Mouse (Mus musculus): ENCODE results near the gene Emsy. TPM values are rescaled to one million over a fixed set of nuclear protein-coding genes. Genes with fewer than 3 reads are reported as not detected.

Gene Emsy
- polyA plus RNA-seq, 1 experiment from 2014 or later, result 8.6 TPM

DNA sequence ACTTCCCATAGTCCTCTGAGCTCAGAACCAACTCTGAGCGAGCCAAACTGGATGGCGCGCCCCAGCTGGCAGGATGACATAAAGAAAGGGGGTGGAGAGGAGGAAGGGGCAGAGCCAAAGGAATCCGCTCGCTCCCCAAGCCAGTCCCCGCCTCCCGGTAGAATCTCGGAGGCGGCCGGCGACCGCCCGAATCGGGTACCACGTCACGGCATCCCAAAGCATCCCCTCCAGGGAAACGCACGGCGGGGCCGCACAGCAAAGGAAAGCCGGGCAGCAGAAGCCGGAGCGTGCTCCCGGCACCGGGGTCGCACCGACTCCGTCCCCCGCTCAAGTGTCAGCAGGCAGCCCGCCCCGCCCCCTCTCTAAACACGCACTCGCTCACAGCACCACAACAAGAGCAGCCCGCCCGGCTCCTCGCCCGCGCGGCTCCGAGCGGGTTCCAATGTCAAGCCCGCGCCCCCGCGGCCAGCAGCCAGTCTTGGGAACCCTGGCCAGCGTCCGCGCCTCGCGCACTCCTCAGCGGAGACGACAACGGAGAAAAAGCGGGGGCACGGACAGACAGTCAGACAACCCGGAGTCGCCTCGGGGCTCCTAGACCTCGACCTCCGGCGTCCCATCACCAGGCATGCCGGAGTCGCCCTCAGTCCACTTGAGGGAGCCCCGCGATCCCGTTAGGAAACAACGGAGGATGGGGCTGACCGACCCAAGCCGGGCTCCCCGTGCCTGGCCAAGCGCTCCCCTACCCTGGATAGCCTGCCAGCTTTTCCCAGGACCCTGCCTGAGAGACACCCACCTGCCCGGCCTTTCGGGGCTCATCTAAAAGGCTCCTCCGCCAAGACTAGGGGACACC is 677 bp downstream of the Emsy start:
- WGBS, result under 1% methylated on average over 68 of the region's 74 CpGs

GRCm38 (mm10) chr7:98651651-98652050 is 4.9 kb downstream of the Emsy start:
- no peaks in the 10 kb centered on the region for H3K27me3 ChIP-seq (replicated peaks; ENCODE audit: insufficient read depth, low read length)
- no peak overlapping the region for H3K4me3 ChIP-seq (ENCODE audit: low read depth, low read length)
- TF ChIP-seq CTCF (IDR thresholded peaks at IDR 0.05) (peak; percentile 27), EP300 (IDR thresholded peaks at IDR 0.05) (no peak)
- no peak overlapping the region for H3K4me2 ChIP-seq (replicated peaks; ENCODE audit: low read depth, low read length)
- DNase-seq (ENCODE audit: low spot score) (peak; percentile 17), ATAC-seq (no peak)
- no peak overlapping the region for H3K27ac ChIP-seq (ENCODE audit: low read length)
- 47% methylated on average over 2 of the region's 2 CpGs for WGBS
- H3K9ac ChIP-seq (replicated peaks; ENCODE audit: low read depth), result no peak overlapping the region
- H3K9me3 ChIP-seq (ENCODE audit: low read length), result no peaks in the 10 kb centered on the region
- H3K36me3 ChIP-seq (ENCODE audit: insufficient read depth, low read length), result no peaks in the 10 kb centered on the region; the same call in 1 of the 2 replicates
- H3K4me1 ChIP-seq (ENCODE audit: insufficient read depth, low read depth, low read length), result peaks cover 3% of the 10 kb centered on the region; the same call in 1 of the 2 replicates

More for the DNA sequence above, 677 bp downstream of the Emsy start:
- DNase-seq (ENCODE audit: low spot score) (peak; percentile 96), ATAC-seq (peak; percentile 62)
- H3K9me3 ChIP-seq (ENCODE audit: low read length), result no peaks in the 10 kb centered on the region
- H3K9ac ChIP-seq (replicated peaks; ENCODE audit: low read depth), result peak overlapping the region; percentile 77
- peaks cover 7% of the 10 kb centered on the region; the same call in 1 of the 2 replicates for H3K4me1 ChIP-seq (ENCODE audit: insufficient read depth, low read depth, low read length)
- H3K4me3 ChIP-seq (ENCODE audit: low read depth, low read length), result peak overlapping the region; percentile 95
- H3K4me2 ChIP-seq (replicated peaks; ENCODE audit: low read depth, low read length), result peak overlapping the region; percentile 80
- H3K36me3 ChIP-seq (ENCODE audit: insufficient read depth, low read length), result no peaks in the 10 kb centered on the region
- no peaks in the 10 kb centered on the region for H3K27me3 ChIP-seq (replicated peaks; ENCODE audit: insufficient read depth, low read length)
- peak overlapping the region; percentile 97 for H3K27ac ChIP-seq (ENCODE audit: low read length)
- TF ChIP-seq CTCF (IDR thresholded peaks at IDR 0.05) (peak; percentile 47), EP300 (IDR thresholded peaks at IDR 0.05) (no peak)

DNA sequence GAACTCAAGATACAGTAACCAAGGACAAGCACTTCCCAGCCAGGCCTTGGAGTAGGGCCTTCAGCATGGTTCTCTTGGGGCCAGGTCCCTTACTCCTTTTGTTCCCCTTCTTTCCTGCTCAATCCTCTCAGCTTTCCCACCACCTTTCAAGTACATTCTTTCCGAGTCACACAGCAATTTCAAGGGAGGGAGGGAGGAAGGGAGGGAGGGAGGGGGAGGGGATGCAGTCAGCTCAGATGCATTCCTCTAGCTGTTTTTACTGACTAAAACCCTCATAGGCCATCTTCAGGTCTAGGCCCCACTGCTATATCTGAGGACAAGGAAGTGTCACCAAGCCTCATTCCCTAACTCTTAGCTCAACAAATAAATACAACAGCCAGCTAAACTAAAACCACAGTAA is 12.3 kb downstream of the Emsy start:
- no peak overlapping the region for H3K9ac ChIP-seq (replicated peaks; ENCODE audit: low read depth)
- ATAC-seq, result peak; percentile 43

GRCm38 (mm10) chr7:98636607-98637006 is 20.0 kb downstream of the Emsy start:
- 90% methylated on average over 2 of the region's 2 CpGs for WGBS
- Histone ChIP-seq H3K9ac (replicated peaks; ENCODE audit: low read depth) (no peak overlapping the region), H3K4me3 (ENCODE audit: low read depth, low read length) (no peak overlapping the region), H3K9me3 (ENCODE audit: low read length) (no peaks in the 10 kb centered on the region), H3K4me2 (replicated peaks; ENCODE audit: low read depth, low read length) (no peak overlapping the region), H3K36me3 (ENCODE audit: insufficient read depth, low read length) (no peaks in the 10 kb centered on the region), H3K4me1 (ENCODE audit: insufficient read depth, low read depth, low read length) (no peaks in the 10 kb centered on the region), H3K27me3 (replicated peaks; ENCODE audit: insufficient read depth, low read length) (no peaks in the 10 kb centered on the region), H3K27ac (ENCODE audit: low read length) (no peak overlapping the region)
- ATAC-seq, result no peak
- DNase-seq (ENCODE audit: low spot score), result no peak
- TF ChIP-seq EP300 (IDR thresholded peaks at IDR 0.05), result no peak
- no peak for TF ChIP-seq CTCF (IDR thresholded peaks at IDR 0.05)

More for the DNA sequence above, 12.3 kb downstream of the Emsy start:
- H3K4me1 ChIP-seq (ENCODE audit: insufficient read depth, low read depth, low read length), result no peaks in the 10 kb centered on the region
- H3K36me3 ChIP-seq (ENCODE audit: insufficient read depth, low read length), result peaks cover 6% of the 10 kb centered on the region
- 25% methylated on average over 1 of the region's 1 CpGs for WGBS
- no peaks in the 10 kb centered on the region for H3K9me3 ChIP-seq (ENCODE audit: low read length)
- no peak overlapping the region for H3K27ac ChIP-seq (ENCODE audit: low read length)
- H3K4me3 ChIP-seq (ENCODE audit: low read depth, low read length), result no peak overlapping the region
- peak; percentile 52 for DNase-seq (ENCODE audit: low spot score)
- H3K27me3 ChIP-seq (replicated peaks; ENCODE audit: insufficient read depth, low read length), result no peaks in the 10 kb centered on the region
- H3K4me2 ChIP-seq (replicated peaks; ENCODE audit: low read depth, low read length), result no peak overlapping the region
- no peak for TF ChIP-seq CTCF (IDR thresholded peaks at IDR 0.05)
- no peak for TF ChIP-seq EP300 (IDR thresholded peaks at IDR 0.05)

DNA sequence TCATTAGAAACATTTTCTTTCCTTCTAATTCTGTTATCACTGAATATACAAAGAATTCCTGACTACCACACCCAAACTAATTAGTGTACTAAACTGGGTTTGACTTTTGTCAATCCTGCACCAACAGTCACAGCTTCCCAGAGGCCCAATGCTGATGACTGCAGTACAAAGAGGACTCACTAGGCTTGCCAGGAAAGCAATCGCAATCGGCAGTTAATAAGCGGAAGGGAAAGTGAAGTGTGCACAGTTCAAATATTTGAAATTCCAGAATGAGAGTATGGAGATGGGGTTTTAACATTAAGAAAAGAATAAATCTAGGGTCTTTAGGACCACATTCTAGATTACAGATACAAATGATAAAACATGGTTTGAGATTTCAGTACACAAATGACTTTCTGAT is 23.6 kb downstream of the Emsy start:
- no peaks in the 10 kb centered on the region for H3K36me3 ChIP-seq (ENCODE audit: insufficient read depth, low read length)

DNA sequence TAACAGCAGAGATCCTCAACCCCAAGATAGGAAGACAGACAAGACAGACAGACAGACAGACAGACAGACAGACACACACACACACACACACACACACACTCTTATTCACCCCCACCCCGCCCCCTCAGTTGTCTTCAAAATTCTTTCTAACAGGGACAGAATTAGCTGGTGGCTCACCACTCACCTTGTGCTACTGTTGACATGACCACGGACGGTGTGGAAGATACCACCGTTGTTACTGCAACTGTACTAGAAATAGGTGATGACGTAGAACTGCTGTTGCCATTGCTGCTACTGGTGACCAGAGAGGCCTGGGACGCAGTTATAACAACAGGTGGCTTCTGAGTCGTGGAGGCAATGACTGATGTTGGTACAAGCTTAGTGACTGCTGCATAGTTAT is 26.6 kb downstream of the Emsy start:
- ATAC-seq (no peak), DNase-seq (ENCODE audit: low spot score) (no peak)
- WGBS, result 86% methylated on average over 7 of the region's 7 CpGs

More for the DNA sequence above, 23.6 kb downstream of the Emsy start:
- H3K4me3 ChIP-seq (ENCODE audit: low read depth, low read length), result no peak overlapping the region
- TF ChIP-seq CTCF (IDR thresholded peaks at IDR 0.05), result no peak
- 0 out of 2 replicates have a peak, but pooled peaks have one; percentile 39 for TF ChIP-seq EP300 (IDR thresholded peaks at IDR 0.05)
- peak; percentile 70 for DNase-seq (ENCODE audit: low spot score)
- H3K4me1 ChIP-seq (ENCODE audit: insufficient read depth, low read depth, low read length), result no peaks in the 10 kb centered on the region
- H3K9me3 ChIP-seq (ENCODE audit: low read length), result no peaks in the 10 kb centered on the region
- H3K9ac ChIP-seq (replicated peaks; ENCODE audit: low read depth), result no peak overlapping the region
- WGBS, result 36% methylated on average over 3 of the region's 3 CpGs
- no peak overlapping the region for H3K27ac ChIP-seq (ENCODE audit: low read length)
- H3K4me2 ChIP-seq (replicated peaks; ENCODE audit: low read depth, low read length), result no peak overlapping the region
- ATAC-seq, result peak; percentile 74
- no peaks in the 10 kb centered on the region for H3K27me3 ChIP-seq (replicated peaks; ENCODE audit: insufficient read depth, low read length)

More for the DNA sequence above, 26.6 kb downstream of the Emsy start:
- no peaks in the 10 kb centered on the region for H3K9me3 ChIP-seq (ENCODE audit: low read length)
- no peaks in the 10 kb centered on the region for H3K4me1 ChIP-seq (ENCODE audit: insufficient read depth, low read depth, low read length)
- no peak overlapping the region for H3K4me2 ChIP-seq (replicated peaks; ENCODE audit: low read depth, low read length)
- no peaks in the 10 kb centered on the region for H3K27me3 ChIP-seq (replicated peaks; ENCODE audit: insufficient read depth, low read length)
- H3K9ac ChIP-seq (replicated peaks; ENCODE audit: low read depth), result no peak overlapping the region
- peaks cover 4% of the 10 kb centered on the region; the same call in 1 of the 2 replicates for H3K36me3 ChIP-seq (ENCODE audit: insufficient read depth, low read length)
- no peak overlapping the region for H3K27ac ChIP-seq (ENCODE audit: low read length)
- H3K4me3 ChIP-seq (ENCODE audit: low read depth, low read length), result no peak overlapping the region
- TF ChIP-seq EP300 (IDR thresholded peaks at IDR 0.05) (no peak), CTCF (IDR thresholded peaks at IDR 0.05) (no peak)
